Mouse (Mus musculus): ENCODE measurements around the gene Ttc7b. TPM values are rescaled to one million over a fixed set of nuclear protein-coding genes. Genes with fewer than 3 reads are reported as not detected.
A peak's percentile ranks its signal among the peaks of the same experiment; 100 is the strongest.

Ttc7b gene
- polyA plus RNA-seq, 1 experiment from 2014 or later = 7.4 TPM

DNA sequence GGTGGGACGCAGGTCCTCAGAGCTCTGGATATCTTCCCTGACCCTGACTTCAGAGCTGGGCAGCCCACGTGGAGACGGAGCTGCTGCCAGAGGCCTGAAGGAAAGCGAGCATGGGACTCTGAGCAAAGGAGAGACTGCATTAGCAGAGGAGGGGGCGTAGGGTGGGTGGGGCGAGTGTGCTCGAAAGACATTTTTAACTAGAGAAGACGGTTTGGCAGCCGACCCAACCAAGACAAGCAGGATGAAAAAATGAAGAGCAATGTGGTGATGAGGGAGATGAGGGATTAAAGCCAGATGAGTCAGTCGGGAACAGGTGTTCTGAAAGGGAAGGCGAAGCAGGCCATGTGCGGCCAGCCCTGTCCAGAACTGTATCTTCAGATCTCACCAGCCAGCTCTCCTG is 159.3 kb downstream of the Ttc7b start:
- Histone ChIP-seq H3K9ac (replicated peaks; ENCODE audit: low read depth, low read length) (no peak overlapping the region), H3K9me3 (ENCODE audit: control insufficient read depth, low read length) (no peaks in the 10 kb centered on the region), H3K4me3 (replicated peaks; ENCODE audit: low read length) (no peak overlapping the region), H3K36me3 (ENCODE audit: control insufficient read depth, insufficient read depth) (no peaks in the 10 kb centered on the region), H3K27ac (ENCODE audit: low read length) (no peak overlapping the region), H3K27me3 (replicated peaks; ENCODE audit: control insufficient read depth, insufficient read depth, low read length) (no peaks in the 10 kb centered on the region), H3K4me2 (ENCODE audit: low read length) (no peak overlapping the region), H3K4me1 (replicated peaks; ENCODE audit: control insufficient read depth, insufficient read depth, low read length) (no peaks in the 10 kb centered on the region)
- 76% methylated on average over 12 of the region's 12 CpGs for WGBS
- no peak for ATAC-seq

DNA sequence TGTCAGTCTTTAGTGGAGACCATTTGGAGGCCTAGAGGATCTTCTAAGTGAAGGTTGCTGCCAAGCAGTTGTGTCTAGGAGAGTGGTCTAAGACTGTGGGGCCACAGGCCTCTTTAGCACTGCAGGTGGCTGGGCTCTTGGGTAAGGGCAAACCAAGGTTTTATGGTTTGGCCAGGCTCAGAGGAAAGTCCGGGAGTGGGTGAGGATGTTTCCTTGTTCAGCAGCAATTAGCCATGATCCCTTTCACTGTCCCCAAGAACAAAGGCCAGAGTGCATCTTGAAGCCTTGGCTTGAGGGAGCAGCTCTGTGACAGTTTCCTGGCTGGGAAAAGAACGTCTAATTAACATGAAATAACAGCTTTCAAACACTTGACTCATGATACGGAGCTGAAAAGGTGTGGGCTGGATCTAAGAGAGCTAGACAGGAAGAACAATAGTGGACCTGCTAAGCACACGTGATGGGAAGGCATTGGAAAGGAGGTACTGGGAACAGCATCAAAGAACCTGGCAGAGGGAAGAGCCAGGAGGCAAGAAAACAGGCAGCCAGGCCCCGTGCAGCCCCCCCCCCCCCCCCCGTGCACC is 162.5 kb downstream of the Ttc7b start:
- no peaks in the 10 kb centered on the region for H3K9me3 ChIP-seq (ENCODE audit: control insufficient read depth, low read length)
- 20% methylated on average over 5 of the region's 6 CpGs for WGBS
- H3K36me3 ChIP-seq (ENCODE audit: control insufficient read depth, insufficient read depth) = no peaks in the 10 kb centered on the region
- no peak overlapping the region for H3K9ac ChIP-seq (replicated peaks; ENCODE audit: low read depth, low read length)
- H3K4me3 ChIP-seq (replicated peaks; ENCODE audit: low read length) = no peak overlapping the region
- H3K4me2 ChIP-seq (ENCODE audit: low read length) = no peak overlapping the region
- H3K27me3 ChIP-seq (replicated peaks; ENCODE audit: control insufficient read depth, insufficient read depth, low read length) = no peaks in the 10 kb centered on the region
- no peak overlapping the region for H3K27ac ChIP-seq (ENCODE audit: low read length)
- ATAC-seq = no peak
- H3K4me1 ChIP-seq (replicated peaks; ENCODE audit: control insufficient read depth, insufficient read depth, low read length) = no peaks in the 10 kb centered on the region

DNA sequence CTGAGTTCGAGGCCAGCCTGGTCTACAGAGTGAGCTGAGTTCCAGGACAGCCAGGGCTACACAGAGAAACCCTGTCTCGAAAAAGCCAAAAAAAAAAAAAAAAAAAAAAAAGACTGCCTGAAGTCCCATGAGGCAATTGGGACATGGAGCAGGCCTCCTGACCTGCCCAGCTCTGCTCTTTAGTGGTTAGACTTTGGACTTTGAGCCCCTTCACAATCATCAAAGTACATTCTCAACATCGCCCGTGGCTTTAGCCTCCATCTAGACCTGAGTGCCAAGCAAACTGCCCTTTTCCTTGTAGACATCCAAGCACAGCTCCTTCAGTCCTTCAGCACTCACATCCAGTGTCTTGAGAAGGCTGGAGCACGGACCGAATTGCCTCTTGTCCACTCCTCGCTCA is 164.2 kb downstream of the Ttc7b start:
- Histone ChIP-seq H3K9me3 (ENCODE audit: control insufficient read depth, low read length) (no peaks in the 10 kb centered on the region), H3K27me3 (replicated peaks; ENCODE audit: control insufficient read depth, insufficient read depth, low read length) (no peaks in the 10 kb centered on the region), H3K4me1 (replicated peaks; ENCODE audit: control insufficient read depth, insufficient read depth, low read length) (no peaks in the 10 kb centered on the region), H3K4me3 (replicated peaks; ENCODE audit: low read length) (no peak overlapping the region), H3K36me3 (ENCODE audit: control insufficient read depth, insufficient read depth) (no peaks in the 10 kb centered on the region), H3K4me2 (ENCODE audit: low read length) (no peak overlapping the region), H3K27ac (ENCODE audit: low read length) (no peak overlapping the region), H3K9ac (replicated peaks; ENCODE audit: low read depth, low read length) (no peak overlapping the region)
- no peak for ATAC-seq
- 97% methylated on average over 7 of the region's 7 CpGs for WGBS

DNA sequence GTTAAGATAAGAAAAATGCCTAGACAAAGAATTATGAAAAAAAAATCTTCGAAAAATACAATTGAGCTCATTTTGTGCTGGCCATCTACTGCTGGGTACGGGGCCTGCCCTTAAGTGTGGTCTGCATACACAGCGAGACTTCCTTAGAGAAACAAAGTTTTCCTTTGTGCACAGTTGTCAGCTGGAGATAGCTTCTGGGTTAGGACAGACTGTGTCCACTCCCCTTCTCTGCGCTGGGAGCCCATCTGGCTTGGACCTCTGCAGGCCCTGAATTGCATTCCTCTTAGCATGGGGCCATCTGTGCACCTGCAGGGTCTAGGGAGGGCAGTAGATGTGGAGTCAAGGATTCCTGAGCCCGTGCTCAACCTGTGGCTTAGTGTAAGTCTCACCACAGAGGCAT is 165.1 kb downstream of the Ttc7b start:
- no peaks in the 10 kb centered on the region for H3K4me1 ChIP-seq (replicated peaks; ENCODE audit: control insufficient read depth, insufficient read depth, low read length)
- no peak overlapping the region for H3K4me2 ChIP-seq (ENCODE audit: low read length)
- 83% methylated on average over 5 of the region's 5 CpGs for WGBS
- no peak overlapping the region for H3K9ac ChIP-seq (replicated peaks; ENCODE audit: low read depth, low read length)
- no peak overlapping the region for H3K4me3 ChIP-seq (replicated peaks; ENCODE audit: low read length)
- H3K27ac ChIP-seq (ENCODE audit: low read length) = no peak overlapping the region
- no peak for ATAC-seq
- no peaks in the 10 kb centered on the region for H3K36me3 ChIP-seq (ENCODE audit: control insufficient read depth, insufficient read depth)
- no peaks in the 10 kb centered on the region for H3K9me3 ChIP-seq (ENCODE audit: control insufficient read depth, low read length)
- H3K27me3 ChIP-seq (replicated peaks; ENCODE audit: control insufficient read depth, insufficient read depth, low read length) = no peaks in the 10 kb centered on the region

DNA sequence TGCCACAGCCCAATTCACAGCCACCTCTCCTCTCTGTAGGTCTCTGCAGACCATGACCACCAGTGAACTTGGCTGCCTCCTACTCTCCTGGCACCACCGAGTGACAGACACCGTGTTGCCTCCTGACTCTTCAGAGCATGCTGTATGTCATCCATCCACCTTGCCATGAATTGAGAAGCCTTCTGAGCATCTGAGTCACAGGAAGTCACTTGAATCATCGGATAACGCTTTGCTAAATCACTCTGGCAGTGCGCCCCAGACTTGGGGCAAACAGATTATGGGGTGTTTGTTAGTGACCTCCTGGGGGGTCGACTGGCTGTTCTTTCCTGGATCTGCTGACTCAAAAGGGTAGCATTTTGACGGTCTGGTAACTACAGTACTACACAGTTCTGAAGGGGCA is 166.7 kb downstream of the Ttc7b start:
- no peaks in the 10 kb centered on the region for H3K9me3 ChIP-seq (ENCODE audit: control insufficient read depth, low read length)
- WGBS = 76% methylated on average over 7 of the region's 7 CpGs
- ATAC-seq = no peak
- no peak overlapping the region for H3K27ac ChIP-seq (ENCODE audit: low read length)
- H3K9ac ChIP-seq (replicated peaks; ENCODE audit: low read depth, low read length) = no peak overlapping the region
- H3K4me3 ChIP-seq (replicated peaks; ENCODE audit: low read length) = no peak overlapping the region
- H3K4me2 ChIP-seq (ENCODE audit: low read length) = no peak overlapping the region
- no peaks in the 10 kb centered on the region for H3K36me3 ChIP-seq (ENCODE audit: control insufficient read depth, insufficient read depth)
- H3K27me3 ChIP-seq (replicated peaks; ENCODE audit: control insufficient read depth, insufficient read depth, low read length) = no peaks in the 10 kb centered on the region
- no peaks in the 10 kb centered on the region for H3K4me1 ChIP-seq (replicated peaks; ENCODE audit: control insufficient read depth, insufficient read depth, low read length)

DNA sequence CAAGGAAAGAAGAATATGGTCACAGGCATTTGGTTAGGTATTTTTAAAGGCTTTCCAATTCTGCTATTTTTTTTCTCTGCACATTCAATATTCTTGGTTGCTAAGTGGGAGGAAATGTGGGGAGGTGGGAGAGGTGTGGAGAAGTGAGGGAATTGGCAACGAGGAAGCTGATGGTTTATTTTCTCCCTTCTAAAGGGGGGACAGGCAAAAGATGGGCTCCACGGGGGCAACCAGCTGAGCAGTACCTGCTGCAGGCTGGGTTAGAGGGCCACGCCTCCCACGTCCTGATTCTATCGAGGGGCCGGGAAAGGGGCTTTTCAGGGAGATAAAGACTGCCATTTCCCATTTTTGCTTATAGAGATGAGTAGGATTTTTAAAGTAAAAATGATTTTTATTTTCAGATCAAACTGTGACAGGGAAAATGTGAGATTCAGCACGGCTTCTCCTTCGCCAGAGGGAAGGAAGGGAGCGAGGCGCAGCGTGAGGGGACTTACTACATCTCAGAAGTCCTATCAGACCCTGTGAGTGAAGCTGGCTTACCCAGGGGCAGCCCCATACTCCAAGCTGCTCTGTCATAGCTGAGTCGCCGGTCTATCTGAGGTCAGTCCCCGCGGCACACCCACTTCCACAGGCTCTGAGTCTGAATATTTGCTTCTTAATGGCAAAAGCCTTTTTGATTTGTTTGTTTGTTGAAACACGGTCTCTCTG is 167.4 kb downstream of the Ttc7b start:
- ATAC-seq = no peak
- no peaks in the 10 kb centered on the region for H3K4me1 ChIP-seq (replicated peaks; ENCODE audit: control insufficient read depth, insufficient read depth, low read length)
- no peak overlapping the region for H3K9ac ChIP-seq (replicated peaks; ENCODE audit: low read depth, low read length)
- H3K4me3 ChIP-seq (replicated peaks; ENCODE audit: low read length) = no peak overlapping the region
- no peaks in the 10 kb centered on the region for H3K36me3 ChIP-seq (ENCODE audit: control insufficient read depth, insufficient read depth)
- no peaks in the 10 kb centered on the region for H3K9me3 ChIP-seq (ENCODE audit: control insufficient read depth, low read length)
- H3K4me2 ChIP-seq (ENCODE audit: low read length) = no peak overlapping the region
- 87% methylated on average over 16 of the region's 16 CpGs for WGBS
- no peaks in the 10 kb centered on the region for H3K27me3 ChIP-seq (replicated peaks; ENCODE audit: control insufficient read depth, insufficient read depth, low read length)
- no peak overlapping the region for H3K27ac ChIP-seq (ENCODE audit: low read length)

DNA sequence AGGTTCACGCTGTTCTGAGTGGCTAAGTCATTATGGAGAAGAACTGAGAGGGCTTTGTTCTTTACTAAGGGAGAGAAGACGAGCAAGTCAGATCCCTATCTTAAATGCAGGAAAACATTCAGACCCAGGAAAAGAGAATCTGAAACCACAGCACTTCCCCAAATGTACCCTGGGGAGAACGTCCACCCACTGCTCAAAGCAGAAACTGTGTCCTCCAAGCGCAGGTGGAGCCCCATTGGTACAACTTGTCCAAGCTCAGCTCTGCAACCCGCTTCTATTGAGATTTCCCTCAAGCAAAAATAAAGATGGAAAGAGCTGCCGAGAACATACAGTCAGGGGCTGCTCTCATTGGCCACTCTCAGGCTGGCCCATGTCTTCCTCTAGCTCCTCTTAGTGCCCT is 168.5 kb downstream of the Ttc7b start:
- WGBS = 85% methylated on average over 6 of the region's 6 CpGs
- no peaks in the 10 kb centered on the region for H3K36me3 ChIP-seq (ENCODE audit: control insufficient read depth, insufficient read depth)

DNA sequence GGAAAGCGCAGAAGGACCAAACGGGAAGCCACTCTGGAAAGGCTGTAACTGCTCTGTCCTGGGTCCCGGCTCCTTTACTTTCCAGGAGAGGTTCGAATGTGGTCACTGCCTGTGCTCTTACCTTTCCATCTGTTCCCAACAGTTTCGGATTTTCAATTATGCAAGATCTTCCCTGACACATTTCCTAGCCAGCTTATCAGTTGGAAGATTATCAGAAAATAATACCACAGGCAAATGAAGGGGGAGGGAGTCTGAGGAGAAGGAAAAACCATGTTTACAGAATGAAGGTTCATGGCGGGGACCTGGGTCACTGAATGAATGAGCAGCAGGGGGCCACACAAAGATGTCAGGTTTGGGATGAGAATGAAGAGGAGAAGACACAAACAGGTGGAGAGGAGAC is 177.1 kb downstream of the Ttc7b start:
- H3K9ac ChIP-seq (replicated peaks; ENCODE audit: low read depth, low read length) = no peak overlapping the region
- no peaks in the 10 kb centered on the region for H3K36me3 ChIP-seq (ENCODE audit: control insufficient read depth, insufficient read depth)
- no peak for ATAC-seq
- H3K9me3 ChIP-seq (ENCODE audit: control insufficient read depth, low read length) = no peaks in the 10 kb centered on the region
- no peak overlapping the region for H3K4me2 ChIP-seq (ENCODE audit: low read length)
- no peak overlapping the region for H3K27ac ChIP-seq (ENCODE audit: low read length)
- no peak overlapping the region for H3K4me3 ChIP-seq (replicated peaks; ENCODE audit: low read length)
- WGBS = 63% methylated on average over 6 of the region's 6 CpGs
- 0 out of 2 replicates have a peak, but pooled peaks cover 4% of the 10 kb centered on the region for H3K4me1 ChIP-seq (replicated peaks; ENCODE audit: control insufficient read depth, insufficient read depth, low read length)
- H3K27me3 ChIP-seq (replicated peaks; ENCODE audit: control insufficient read depth, insufficient read depth, low read length) = no peaks in the 10 kb centered on the region

More for the DNA sequence above, 168.5 kb downstream of the Ttc7b start:
- Histone ChIP-seq H3K4me2 (ENCODE audit: low read length) (no peak overlapping the region), H3K27ac (ENCODE audit: low read length) (no peak overlapping the region), H3K9me3 (ENCODE audit: control insufficient read depth, low read length) (no peaks in the 10 kb centered on the region), H3K4me1 (replicated peaks; ENCODE audit: control insufficient read depth, insufficient read depth, low read length) (no peaks in the 10 kb centered on the region), H3K9ac (replicated peaks; ENCODE audit: low read depth, low read length) (no peak overlapping the region), H3K4me3 (replicated peaks; ENCODE audit: low read length) (no peak overlapping the region), H3K27me3 (replicated peaks; ENCODE audit: control insufficient read depth, insufficient read depth, low read length) (no peaks in the 10 kb centered on the region)
- no peak for ATAC-seq

DNA sequence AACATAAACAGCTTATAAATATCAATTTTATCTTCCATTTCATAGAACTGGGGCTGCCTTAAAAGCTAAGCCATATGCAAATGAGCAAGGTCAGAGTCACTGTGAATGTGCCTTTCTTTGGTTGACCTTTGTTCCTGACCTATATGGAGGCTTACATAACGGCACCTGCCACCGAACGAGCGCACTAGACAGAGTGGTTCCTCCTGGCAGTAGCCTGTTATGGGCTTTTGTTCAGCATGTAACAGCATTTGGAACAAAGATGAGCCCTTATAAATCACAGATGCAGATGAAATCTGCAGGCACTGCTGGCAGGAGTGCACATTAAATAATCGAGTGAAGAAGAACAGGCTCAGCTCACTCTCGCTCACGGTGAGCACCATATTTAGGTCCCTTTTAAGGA is 179.0 kb downstream of the Ttc7b start:
- H3K27ac ChIP-seq (ENCODE audit: low read length) = 0 out of 2 replicates have a peak overlapping the region, but pooled peaks have one; percentile 7

More for the DNA sequence above, 179.0 kb downstream of the Ttc7b start:
- Histone ChIP-seq H3K27me3 (replicated peaks; ENCODE audit: control insufficient read depth, insufficient read depth, low read length) (no peaks in the 10 kb centered on the region), H3K4me1 (replicated peaks; ENCODE audit: control insufficient read depth, insufficient read depth, low read length) (peaks cover 15% of the 10 kb centered on the region), H3K9me3 (ENCODE audit: control insufficient read depth, low read length) (no peaks in the 10 kb centered on the region), H3K36me3 (ENCODE audit: control insufficient read depth, insufficient read depth) (no peaks in the 10 kb centered on the region), H3K9ac (replicated peaks; ENCODE audit: low read depth, low read length) (no peak overlapping the region), H3K4me3 (replicated peaks; ENCODE audit: low read length) (no peak overlapping the region), H3K4me2 (ENCODE audit: low read length) (no peak overlapping the region)
- ATAC-seq = no peak
- WGBS = 52% methylated on average over 7 of the region's 7 CpGs
